Mouse (Mus musculus): Measurements from ENCODE around the gene Ptprn2.

Ptprn2 gene

DNA sequence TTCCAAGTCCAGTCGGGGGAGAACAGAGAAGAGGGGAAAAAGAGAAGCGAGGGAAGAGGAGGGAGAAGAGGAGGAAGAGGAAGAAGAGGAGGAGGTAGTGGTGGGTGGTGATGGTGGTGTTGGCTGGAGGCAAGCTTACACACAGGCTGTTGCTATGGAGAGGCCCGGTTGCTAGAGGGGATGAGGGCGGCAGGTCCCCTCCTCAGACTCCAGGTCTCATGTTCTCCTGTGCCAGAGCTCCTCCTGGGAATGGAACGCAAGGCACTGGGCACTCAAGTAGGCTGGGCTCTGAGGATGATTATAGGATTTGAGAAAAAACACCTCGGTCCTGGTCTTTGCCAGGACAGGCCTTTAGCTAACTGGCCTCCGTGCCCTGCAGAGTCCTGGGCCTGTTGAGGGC, 666.1 kb downstream of the Ptprn2 start:
- DNase-seq: no peak

DNA sequence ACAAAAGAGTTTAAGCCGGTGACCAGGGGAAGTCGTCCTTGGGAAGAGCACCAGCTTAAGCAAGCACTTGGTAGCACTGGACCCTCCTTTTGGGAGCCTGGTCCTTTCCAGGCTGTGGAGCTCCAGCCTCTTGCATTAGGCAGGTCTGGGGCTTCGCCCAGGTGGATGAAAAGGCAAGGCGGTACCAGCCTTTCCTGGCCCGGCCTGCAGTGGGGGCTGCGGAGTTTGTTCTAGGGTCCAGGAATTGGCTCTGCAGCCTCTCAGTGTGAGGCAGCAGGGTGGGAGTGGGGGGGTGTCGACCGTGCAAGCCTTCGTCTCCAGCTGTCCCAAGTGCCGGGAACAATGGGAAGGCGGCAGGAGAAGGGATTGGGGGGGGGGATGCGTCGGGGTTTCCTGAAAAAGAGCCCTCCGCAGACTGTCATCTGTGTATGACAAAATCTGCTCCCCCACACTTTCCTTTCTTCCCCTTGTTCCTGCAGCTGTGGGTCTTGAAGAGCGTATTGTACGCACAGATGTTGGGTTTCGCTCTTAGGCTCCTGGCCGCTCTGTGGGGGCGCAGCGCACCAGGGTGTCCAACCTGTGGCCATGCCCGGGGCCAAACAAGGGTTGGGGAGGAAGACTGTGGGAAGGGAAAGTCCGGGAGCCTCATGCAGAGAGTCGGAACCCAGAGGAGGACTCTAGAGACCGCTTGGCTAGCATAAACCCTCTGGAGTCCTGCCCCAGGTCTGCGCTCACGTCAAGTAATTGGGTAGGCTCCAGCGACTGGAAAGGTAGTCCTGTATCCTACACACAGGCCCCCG, 667.0 kb downstream of the Ptprn2 start:
- DNase-seq: no peak

DNA sequence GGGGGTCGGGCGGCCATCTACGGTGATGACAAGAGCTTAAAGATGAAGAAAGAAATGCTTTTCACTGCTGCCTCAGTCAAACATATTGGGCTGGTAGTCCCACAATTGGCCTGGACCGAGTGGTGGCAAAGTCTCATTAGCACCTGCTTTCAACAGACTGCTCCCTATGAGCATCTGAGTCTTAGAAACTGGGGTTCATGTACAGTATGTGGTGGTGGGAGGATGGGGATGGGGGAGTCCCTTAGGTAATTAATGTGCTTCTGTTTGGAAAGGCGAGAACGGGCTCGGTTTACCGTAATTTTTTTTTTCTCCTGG, 667.6 kb downstream of the Ptprn2 start:
- no peak for DNase-seq

DNA sequence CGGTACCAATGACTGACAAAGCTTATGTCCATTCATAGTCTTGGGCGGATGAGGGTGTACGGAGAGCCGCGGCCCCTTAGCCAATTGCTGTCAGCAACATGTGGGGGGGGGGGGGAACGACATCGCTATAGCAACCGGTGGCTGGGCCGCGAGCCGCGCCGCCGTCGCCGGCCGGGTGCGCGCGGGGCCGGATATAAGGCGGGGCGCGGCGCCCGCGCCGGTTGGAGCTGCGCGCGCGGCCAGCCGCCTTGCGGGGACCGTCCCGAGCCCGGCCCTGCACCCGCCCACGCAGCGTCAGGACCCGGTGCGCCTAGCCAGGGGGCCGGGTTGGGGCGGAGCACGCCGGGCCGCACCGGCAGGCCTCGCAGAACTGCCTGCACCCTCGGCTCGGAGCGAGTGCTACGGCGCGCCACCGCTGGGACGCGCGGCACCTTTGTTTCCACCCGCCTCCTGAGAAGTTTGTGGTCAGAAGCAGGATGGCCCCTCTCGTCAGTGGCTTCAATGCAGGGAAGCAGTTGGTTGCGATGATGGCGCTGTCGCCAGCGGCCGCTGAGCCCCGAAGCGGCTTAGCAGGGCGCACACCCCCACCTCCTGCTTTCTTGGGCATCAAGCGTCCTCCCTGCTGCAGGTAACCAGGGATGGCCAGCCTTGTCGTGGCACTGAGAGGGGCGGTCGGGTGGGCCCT, 668.3 kb downstream of the Ptprn2 start:
- DNase-seq: no peak

GRCm38 (mm10) chr12:117154356-117155243, 669.1 kb downstream of the Ptprn2 start:
- no peak for DNase-seq

- DNase-seq: no peak
Observed at GRCm38 (mm10) chr12:117155307-117156220, 670.0 kb downstream of the Ptprn2 start.

- DNase-seq: no peak
Observed at GRCm38 (mm10) chr12:117156256-117156655, 670.7 kb downstream of the Ptprn2 start.

DNA sequence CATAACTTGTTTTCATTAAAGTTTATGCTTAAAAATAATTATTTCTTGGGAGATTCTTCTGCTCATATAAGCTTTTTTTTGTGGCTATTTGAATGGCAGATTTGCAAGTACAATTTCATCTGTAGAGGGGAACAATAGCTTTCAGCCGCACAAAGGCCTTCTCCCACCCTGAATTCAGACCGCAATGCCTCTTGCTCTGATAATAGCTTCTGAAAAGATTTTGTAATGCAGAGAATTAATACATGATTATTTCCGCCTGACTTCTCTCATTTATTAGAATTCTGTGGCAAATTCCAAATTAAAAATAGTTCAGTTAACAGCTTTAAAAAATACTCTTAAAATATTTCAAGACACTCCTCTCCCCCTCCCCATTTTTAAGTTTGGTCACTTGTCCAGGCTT, 671.3 kb downstream of the Ptprn2 start:
- no peak for DNase-seq

GRCm38 (mm10) chr12:117157249-117157648, 671.7 kb downstream of the Ptprn2 start:
- no peak for DNase-seq

- DNase-seq: no peak
Observed at GRCm38 (mm10) chr12:117157660-117158386, 672.3 kb downstream of the Ptprn2 start.

DNA sequence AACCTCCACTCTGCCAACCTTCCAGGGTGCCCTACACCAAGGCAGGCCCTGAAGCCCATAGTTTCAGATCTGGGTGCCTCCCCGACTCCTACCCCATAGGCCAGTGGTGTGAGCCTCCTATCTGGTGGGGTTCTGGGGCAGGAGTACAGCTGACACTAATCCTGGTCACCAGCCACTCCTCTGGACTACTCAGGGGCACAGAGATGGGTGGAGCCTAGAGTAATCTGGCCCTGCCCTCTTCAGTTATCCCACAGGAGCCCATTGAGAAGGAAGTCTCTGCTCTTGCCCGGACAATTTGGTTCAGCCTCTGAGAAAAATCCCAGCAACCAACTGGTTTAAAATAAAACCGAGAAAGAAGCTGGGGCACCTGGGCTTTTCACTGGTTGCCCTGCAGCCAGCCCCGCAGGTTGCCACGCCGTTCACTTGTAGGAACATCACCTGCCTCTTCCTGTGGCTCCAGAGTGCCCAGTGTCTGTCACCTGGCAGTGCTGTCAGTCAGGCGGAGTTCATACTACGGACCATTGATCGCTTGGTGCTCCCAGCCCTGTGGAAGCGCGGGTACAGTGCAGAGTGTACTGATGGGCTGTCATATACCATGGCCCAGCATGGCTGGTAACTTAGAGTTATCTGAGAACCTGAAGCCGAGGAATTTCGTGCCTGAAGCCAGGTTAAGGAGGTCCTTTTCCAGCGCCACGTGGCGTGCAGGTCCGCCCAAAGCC, 673.6 kb downstream of the Ptprn2 start:
- no peak for DNase-seq

- DNase-seq: no peak
Observed at GRCm38 (mm10) chr12:117159669-117160210, 674.2 kb downstream of the Ptprn2 start.

DNA sequence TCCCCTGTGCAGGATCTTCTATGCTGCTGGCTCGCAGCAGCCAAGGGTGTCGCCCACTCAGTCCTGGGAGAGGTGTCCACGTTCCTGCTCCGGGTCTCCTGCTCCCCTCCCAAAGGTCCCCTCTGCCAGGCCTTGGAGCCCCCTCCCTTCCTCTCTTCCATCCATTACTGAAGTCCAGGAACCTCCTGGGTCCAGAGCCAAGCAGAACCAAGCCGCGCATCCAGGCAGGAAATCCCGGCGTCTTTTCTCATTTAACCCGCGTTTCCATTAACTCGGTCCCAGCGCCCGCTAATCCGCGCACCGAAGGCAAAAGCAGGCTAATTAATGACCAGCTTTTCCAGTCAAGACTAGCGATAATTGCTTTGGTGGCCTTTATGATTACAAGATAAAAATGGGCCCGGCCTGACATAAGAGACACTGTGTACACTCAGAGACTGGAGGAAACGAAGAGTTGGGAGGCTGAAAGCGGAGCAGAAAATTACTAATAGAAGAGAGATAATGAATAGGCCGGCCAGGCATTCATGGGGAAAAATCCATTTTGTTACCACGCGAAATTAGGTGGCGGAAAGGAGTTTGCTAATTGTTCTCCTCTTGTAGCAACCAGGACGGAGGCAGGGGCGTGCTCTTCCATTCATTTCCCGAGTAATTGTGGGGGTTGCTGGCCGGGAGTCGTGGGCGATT, 674.8 kb downstream of the Ptprn2 start:
- DNase-seq: no peak

- no peak for DNase-seq
Observed at GRCm38 (mm10) chr12:117162180-117162579, 676.7 kb downstream of the Ptprn2 start.

GRCm38 (mm10) chr12:117163789-117164188, 678.3 kb downstream of the Ptprn2 start:
- DNase-seq: no peak

- no peak for DNase-seq
Observed at GRCm38 (mm10) chr12:117166266-117166665, 680.7 kb downstream of the Ptprn2 start.

DNA sequence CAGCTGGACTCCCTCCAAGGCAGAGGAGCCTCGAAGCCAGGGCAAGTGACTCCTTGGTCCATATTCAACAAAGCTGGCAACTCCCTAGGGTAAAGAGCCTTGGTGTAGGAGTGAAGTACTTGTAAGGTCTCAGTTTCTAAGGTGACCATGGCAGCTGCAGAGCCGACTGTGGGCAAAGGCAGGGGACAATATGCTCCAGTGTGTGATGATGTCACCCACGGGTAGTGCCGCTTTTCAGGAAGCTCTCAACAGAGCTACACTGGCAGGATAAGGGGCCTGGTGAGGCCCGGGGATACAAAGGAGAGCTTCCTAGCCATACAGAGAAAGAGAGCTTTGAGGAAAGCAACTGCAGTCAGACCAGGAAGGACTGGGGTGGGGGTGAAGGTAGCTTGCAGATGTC, 684.1 kb downstream of the Ptprn2 start:
- DNase-seq: no peak

- no peak for DNase-seq
Observed at GRCm38 (mm10) chr12:117172529-117172884, 687.0 kb downstream of the Ptprn2 start.

DNA sequence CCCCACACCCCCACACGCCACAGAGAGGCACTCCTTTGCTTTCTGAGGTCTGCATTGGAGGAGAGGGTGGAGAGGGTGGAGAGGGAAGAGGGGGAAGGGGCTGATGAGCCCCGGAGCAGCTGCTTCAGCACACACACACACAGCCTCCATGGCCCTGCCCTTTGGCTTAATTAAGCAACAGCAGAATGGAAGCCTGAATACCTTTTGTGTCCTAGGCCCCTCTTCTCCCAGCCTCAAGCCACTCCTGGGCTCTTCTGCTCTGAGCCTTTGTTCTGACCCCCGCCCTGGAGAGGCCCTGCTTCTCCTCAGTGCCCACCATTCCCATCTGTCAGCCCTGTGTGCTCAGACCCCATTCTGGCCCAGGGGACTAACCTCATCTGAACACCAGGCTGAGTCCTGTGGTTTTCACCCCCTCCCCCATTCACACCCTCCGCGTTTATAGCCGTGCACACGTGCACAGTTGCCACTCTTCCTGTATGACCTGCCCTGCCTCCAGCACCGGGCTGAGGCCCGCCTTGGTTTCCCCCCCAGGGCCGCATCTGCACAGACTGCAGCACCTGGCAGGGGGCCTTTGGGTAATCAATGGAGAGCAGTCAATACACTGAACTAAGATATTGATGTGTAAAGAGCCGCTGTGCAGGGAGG, 687.5 kb downstream of the Ptprn2 start:
- no peak for DNase-seq

GRCm38 (mm10) chr12:117174189-117174588, 688.7 kb downstream of the Ptprn2 start:
- no peak for DNase-seq

Measured in kidney, adult 8-10 months (tissue).